Mouse (Mus musculus) olfactory bulb, adult 2 months (tissue): ENCODE results near the gene Fbxl3. TPM values are rescaled to one million over a fixed set of nuclear protein-coding genes. Genes with fewer than 3 reads are reported as not detected.

ENCODE experiments used
- H3K27ac ChIP-seq: fragments of 200-500 bp; 2 replicates; pipeline ENCODE4 v1.5.1; 2012; ENCODE audit warnings: low read depth, low read length; ENCODE audit not compliant: insufficient read depth
- H3K4me1 ChIP-seq: fragments of 200-500 bp; 2 replicates; pipeline ENCODE4 v1.6.1; 2012; ENCODE audit warnings: low read length; ENCODE audit not compliant: control insufficient read depth, insufficient read depth
- H3K4me3 ChIP-seq: fragments of 200-500 bp; 2 replicates; pipeline ENCODE4 v1.5.1; 2012; ENCODE audit warnings: mild to moderate bottlenecking, low read depth, low read length, moderate library complexity; ENCODE audit not compliant: insufficient read depth
- CTCF ChIP-seq: fragments of 200-500 bp; IDR thresholded peaks from 2 replicates; pipeline ENCODE4 v1.5.1; 2012; ENCODE audit warnings: low read depth, mild to moderate bottlenecking, low read length, moderate library complexity; ENCODE audit not compliant: insufficient read depth
- POLR2A ChIP-seq: fragments of 200-500 bp; IDR thresholded peaks from 2 replicates; pipeline ENCODE4 v1.6.1; 2012; ENCODE audit warnings: mild to moderate bottlenecking, low read depth, low read length, moderate library complexity; ENCODE audit not compliant: insufficient read depth
- WGBS: fragments of 180-500 bp; shearing (Covaris S2); methylation state at CpG from one replicate; pipeline ENCODE4 v1.1.7; 2018; 5-methylcytosine and 5-hydroxymethylcytosine counted together
- polyA plus RNA-seq: library from polyadenylated mRNA; stranded (reverse); fragments of >200 nt; gene quantifications from 2 replicates; pipeline ENCODE4 v1.2.4, GENCODE M21; 2012; ENCODE audit warnings: low replicate concordance; ENCODE audit not compliant: missing spikeins, insufficient read depth, insufficient read length

Gene Fbxl3
- polyA plus RNA-seq, 1 experiment = not detected

DNA sequence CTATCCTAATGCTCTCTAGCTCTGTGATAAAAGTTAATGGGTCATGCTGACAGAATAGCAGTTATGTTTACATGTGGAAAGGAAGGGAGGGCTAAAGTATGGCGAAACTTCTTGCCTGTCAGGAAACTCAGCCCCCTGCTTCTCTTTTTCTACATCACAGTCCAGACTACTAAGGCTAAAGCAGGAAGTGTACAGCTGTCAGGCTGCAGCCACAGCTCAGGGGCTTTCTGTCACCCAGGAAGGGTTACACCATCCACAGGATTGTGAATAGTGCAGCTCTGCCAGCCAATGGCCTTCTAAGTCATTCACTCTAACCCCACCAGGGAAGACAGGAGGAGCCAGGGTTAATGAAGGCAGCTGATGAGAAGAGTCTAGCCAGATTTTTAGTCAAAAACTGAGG lies 40.4 kb downstream of the Fbxl3 start:
- Histone ChIP-seq H3K27ac (no peak overlapping the region), H3K4me1 (no peaks in the 10 kb centered on the region), H3K4me3 (no peak overlapping the region)
- no peak for TF ChIP-seq CTCF
- no peak for TF ChIP-seq POLR2A
- WGBS = 92% methylated on average over 1 of the region's 1 CpGs

DNA sequence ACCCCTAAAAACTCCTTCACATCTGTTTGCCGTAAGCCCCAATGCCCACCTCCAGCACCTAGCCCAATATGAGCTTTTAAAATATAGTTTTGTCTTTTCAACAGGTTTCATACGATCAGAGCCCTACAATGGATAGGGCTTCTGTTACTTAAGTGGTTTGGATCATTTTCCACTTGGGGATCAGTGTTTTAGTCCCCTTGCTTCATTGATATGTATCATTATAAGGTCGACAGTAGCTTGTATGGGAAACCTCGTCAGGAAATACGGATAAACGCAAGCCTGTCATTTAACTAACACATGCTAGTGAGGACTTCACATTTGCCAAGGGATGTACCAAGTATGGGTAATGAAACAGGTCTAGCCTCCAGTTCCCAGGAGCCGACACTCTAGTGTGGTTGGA lies 42.8 kb downstream of the Fbxl3 start:
- no peak overlapping the region for H3K27ac ChIP-seq
- TF ChIP-seq CTCF (no peak), POLR2A (no peak)
- H3K4me3 ChIP-seq = no peak overlapping the region
- H3K4me1 ChIP-seq = no peaks in the 10 kb centered on the region
- 94% methylated on average over 7 of the region's 7 CpGs for WGBS

- Histone ChIP-seq H3K27ac (no peak overlapping the region), H3K4me3 (no peak overlapping the region)
- 86% methylated on average over 13 of the region's 13 CpGs for WGBS
Observed at GRCm38 (mm10) chr14:103054731-103055130, 44.6 kb downstream of the Fbxl3 start.

GRCm38 (mm10) chr14:103051159-103051769 lies 48.1 kb downstream of the Fbxl3 start:
- WGBS = 40% methylated on average over 8 of the region's 8 CpGs
- Histone ChIP-seq H3K4me1 (no peaks in the 10 kb centered on the region), H3K27ac (no peak overlapping the region), H3K4me3 (no peak overlapping the region)
- TF ChIP-seq POLR2A = no peak
- peak; percentile 66 for TF ChIP-seq CTCF

More at GRCm38 (mm10) chr14:103054731-103055130, 44.6 kb downstream of the Fbxl3 start:
- no peaks in the 10 kb centered on the region for H3K4me1 ChIP-seq
- no peak for TF ChIP-seq CTCF
- no peak for TF ChIP-seq POLR2A

GRCm38 (mm10) chr14:103048292-103049086 lies 50.9 kb downstream of the Fbxl3 start:
- H3K4me1 ChIP-seq = no peaks in the 10 kb centered on the region
- H3K4me3 ChIP-seq = no peak overlapping the region
- no peak for TF ChIP-seq POLR2A
- TF ChIP-seq CTCF = no peak
- WGBS = 91% methylated on average over 11 of the region's 11 CpGs
- H3K27ac ChIP-seq = no peak overlapping the region

- no peaks in the 10 kb centered on the region for H3K4me1 ChIP-seq
- no peak within 1 kb of the TSS for H3K4me3 ChIP-seq
- H3K27ac ChIP-seq = no peak within 1 kb of the TSS
- TF ChIP-seq POLR2A = no peak
- TF ChIP-seq CTCF = no peak
- 88% methylated on average over 2 of the region's 2 CpGs for WGBS
Observed at GRCm38 (mm10) chr14:103046677-103047076, 52.7 kb downstream of the Fbxl3 start, which contains the start of gene Acod1. Acod1 (plus strand) TSS chr14:103046977.

DNA sequence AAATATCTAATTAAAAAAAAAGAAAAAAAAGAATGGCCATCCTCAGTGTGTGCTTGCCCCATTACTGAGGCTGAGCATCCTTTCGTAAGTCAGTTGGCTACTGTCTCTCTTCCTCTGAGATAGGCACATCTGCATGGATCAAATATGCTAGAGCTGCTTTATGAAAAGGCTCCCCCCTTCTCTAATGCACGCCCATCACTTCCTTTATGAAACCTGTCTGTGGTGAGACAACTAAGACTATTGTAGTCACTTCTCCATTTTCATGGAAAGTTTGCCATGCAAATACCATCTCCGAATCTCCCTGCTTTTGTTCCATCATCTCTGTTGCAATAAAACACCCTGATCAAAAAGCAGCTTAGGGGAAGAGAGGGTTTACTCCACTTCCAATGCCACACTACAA lies 62.4 kb downstream of the Fbxl3 start:
- 86% methylated on average over 3 of the region's 3 CpGs for WGBS
- Histone ChIP-seq H3K4me1 (no peaks in the 10 kb centered on the region), H3K4me3 (no peak overlapping the region), H3K27ac (no peak overlapping the region)
- TF ChIP-seq CTCF = no peak
- no peak for TF ChIP-seq POLR2A

DNA sequence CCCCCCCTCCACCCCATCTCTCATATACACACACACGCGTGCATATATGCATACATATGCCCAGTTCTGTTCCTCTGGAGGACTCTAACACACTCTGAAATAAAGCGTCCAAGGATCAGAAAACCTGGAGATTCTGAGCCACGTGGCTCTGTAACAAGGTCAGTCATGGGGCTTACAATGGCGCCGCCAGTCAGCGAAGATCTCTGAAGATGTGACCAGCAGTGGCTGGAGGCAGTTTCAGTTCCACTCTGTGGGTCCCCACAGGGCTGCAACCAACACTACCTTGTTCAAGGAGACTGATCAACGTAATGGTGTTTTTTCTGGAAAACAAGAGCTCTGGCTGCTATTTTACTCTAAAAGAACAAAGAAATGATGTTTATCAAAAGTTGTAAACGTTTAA lies 65.3 kb downstream of the Fbxl3 start:
- H3K4me1 ChIP-seq = no peaks in the 10 kb centered on the region
- TF ChIP-seq POLR2A (no peak), CTCF (no peak)
- H3K4me3 ChIP-seq = no peak overlapping the region
- no peak overlapping the region for H3K27ac ChIP-seq
- WGBS = 85% methylated on average over 9 of the region's 9 CpGs

GRCm38 (mm10) chr14:103033271-103033823 lies 66.0 kb downstream of the Fbxl3 start:
- TF ChIP-seq POLR2A (no peak), CTCF (no peak)
- no peak overlapping the region for H3K27ac ChIP-seq
- H3K4me3 ChIP-seq = no peak overlapping the region
- no peaks in the 10 kb centered on the region for H3K4me1 ChIP-seq
- 73% methylated on average over 10 of the region's 10 CpGs for WGBS

Other genes with a start within 250 kb of the Fbxl3 start
- 83.4 and 413 TPM in 2 replicates for gene Kctd12, start 116.9 kb downstream of the Fbxl3 start, polyA plus RNA-seq
- gene Acod1, start 52.6 kb downstream of the Fbxl3 start, polyA plus RNA-seq = not detected in 2 replicates
- gene Cln5, start 29.4 kb downstream of the Fbxl3 start, polyA plus RNA-seq = not detected in 2 replicates
- 105 and 197 TPM in 2 replicates for gene Mycbp2, start 247.2 kb upstream of the Fbxl3 start, polyA plus RNA-seq